ENCODE assay signal across 28 mouse cellular contexts in the genomic region with DNA sequence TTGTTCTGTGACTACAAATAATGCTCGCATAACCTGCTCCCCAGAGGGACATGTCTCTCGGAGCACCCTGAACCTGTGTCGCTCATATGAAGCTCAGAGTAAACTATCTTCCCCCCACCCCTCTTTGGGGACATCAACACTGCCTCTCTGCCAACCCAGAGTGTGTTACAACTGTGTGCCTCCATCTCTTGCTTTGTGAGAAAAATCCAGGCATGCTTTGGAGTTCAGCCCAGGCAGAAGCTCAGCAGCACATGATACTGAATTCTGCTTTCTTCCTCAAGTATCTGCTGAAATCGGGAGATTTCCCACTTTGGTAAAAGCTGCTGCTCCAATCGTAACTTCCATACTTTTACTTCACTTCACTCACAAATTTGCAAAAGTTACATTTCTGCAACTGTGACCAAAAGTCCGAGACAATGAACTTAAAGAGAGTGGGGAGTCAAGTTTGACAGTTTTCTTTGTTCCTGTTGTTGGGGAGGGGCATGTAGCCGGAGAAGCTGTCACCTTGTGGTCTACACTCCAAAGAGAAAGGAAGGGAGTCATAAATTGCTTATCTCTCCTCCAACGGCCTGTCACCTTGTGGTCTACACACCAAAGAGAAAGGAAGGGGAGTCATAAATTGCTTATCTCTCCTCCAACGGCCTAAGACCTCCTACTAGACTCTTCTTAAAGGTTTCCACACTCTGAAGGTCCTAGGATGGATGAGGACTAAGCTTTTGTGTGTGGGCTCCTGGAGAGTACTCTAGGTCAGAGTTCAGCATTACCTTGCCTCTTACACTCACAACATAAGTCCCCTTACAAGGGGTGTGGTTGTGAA. TPM values are rescaled to one million over a fixed set of nuclear protein-coding genes. Genes with fewer than 3 reads are reported as not detected.
DNase-seq lines count a peak whose midpoint lies in the region; ATAC-seq lines count a peak whose summit lies in the region.
"Had no signal": no experiment of that assay in that cellular context is flagged by ENCODE, and none has a peak within 500 bp of the region (broad histone marks: within the 10 kb centered on the region; RNA-seq: fewer than 3 reads in every experiment).

No protein-coding gene starts in this region.

- H3K4me3 ChIP-seq in liver, embryonic 16.5 days (ENCODE audit: low read depth, low read length): no peak overlapping the region
- H3K4me3 ChIP-seq: embryonic facial prominence, embryonic 12.5 days; erythroblast, embryonic 14.5 days; forebrain, embryonic 13.5 days; heart, embryonic 10.5 days; hindbrain, embryonic 12.5 days; kidney, embryonic 15.5 days; limb, embryonic 10.5 days; midbrain, embryonic 12.5 days; stomach, embryonic 15.5 days had no signal

- no peaks in the 10 kb centered on the region for H3K36me3 ChIP-seq in liver, embryonic 16.5 days (ENCODE audit: control insufficient read depth, insufficient read depth)
- H3K36me3 ChIP-seq: embryonic facial prominence, embryonic 12.5 days; heart, embryonic 10.5 days; hindbrain, embryonic 12.5 days; kidney, embryonic 15.5 days; limb, embryonic 10.5 days; midbrain, embryonic 12.5 days; stomach, embryonic 15.5 days had no signal

- H3K4me2 ChIP-seq in liver, embryonic 16.5 days (ENCODE audit: low read depth, low read length): no peak overlapping the region
- H3K4me2 ChIP-seq: embryonic facial prominence, embryonic 12.5 days; forebrain, embryonic 13.5 days; hindbrain, embryonic 12.5 days; kidney, embryonic 15.5 days; midbrain, embryonic 12.5 days; stomach, embryonic 15.5 days had no signal

- DNase-seq in thymus, postnatal 0 days (ENCODE audit: low spot score): peak; percentile 44
- no peak for DNase-seq in thymus, postnatal 25 days
- no peak for DNase-seq in urinary bladder, adult 2 months (ENCODE audit: low spot score)
- DNase-seq in gastrocnemius, postnatal 4 days (ENCODE audit: low spot score in 2 of 2): no peak
- no peak for DNase-seq in adipocyte (ENCODE audit: low spot score)
- DNase-seq: adrenal gland, postnatal 36 days; cerebellum, adult 2 months; cerebellum, postnatal 36 days; gastrocnemius, postnatal 25 days; heart, postnatal 10 days; layer of hippocampus, adult 9-11 months; lung, adult 18-20 months; lung, postnatal 14 days; right cerebral cortex, postnatal 14 days; thymus, adult 18-20 months had no signal

- WGBS in liver, embryonic 16.5 days (ENCODE audit: insufficient replicate concordance): 21% methylated on average over 9 of the region's 9 CpGs

- no peaks in the 10 kb centered on the region; the same call in 1 of the 2 replicates for H3K4me1 ChIP-seq in liver, embryonic 16.5 days (ENCODE audit: control insufficient read depth, low read depth, low read length)
- H3K4me1 ChIP-seq: embryonic facial prominence, embryonic 12.5 days; forebrain, embryonic 13.5 days; heart, embryonic 10.5 days; hindbrain, embryonic 12.5 days; kidney, embryonic 15.5 days; limb, embryonic 10.5 days; midbrain, embryonic 12.5 days; stomach, embryonic 15.5 days had no signal

- H3K27ac ChIP-seq in liver, embryonic 16.5 days (ENCODE audit: low read length): no peak overlapping the region
- H3K27ac ChIP-seq: embryonic facial prominence, embryonic 12.5 days; forebrain, embryonic 13.5 days; heart, embryonic 10.5 days; hindbrain, embryonic 12.5 days; kidney, embryonic 15.5 days; limb, embryonic 10.5 days; midbrain, embryonic 12.5 days; stomach, embryonic 15.5 days had no signal

- H3K9me3 ChIP-seq in liver, embryonic 16.5 days (replicated peaks; ENCODE audit: control insufficient read depth, low read length): no peaks in the 10 kb centered on the region
- H3K9me3 ChIP-seq: embryonic facial prominence, embryonic 12.5 days; forebrain, embryonic 13.5 days; heart, embryonic 10.5 days; hindbrain, embryonic 12.5 days; kidney, embryonic 15.5 days; limb, embryonic 10.5 days; midbrain, embryonic 12.5 days; stomach, embryonic 15.5 days had no signal

- no peak overlapping the region for H3K9ac ChIP-seq in liver, embryonic 16.5 days (ENCODE audit: low read depth, low read length)
- H3K9ac ChIP-seq: embryonic facial prominence, embryonic 12.5 days; forebrain, embryonic 13.5 days; hindbrain, embryonic 12.5 days; kidney, embryonic 15.5 days; midbrain, embryonic 12.5 days; stomach, embryonic 15.5 days had no signal

- H3K27me3 ChIP-seq in liver, embryonic 16.5 days (ENCODE audit: control insufficient read depth, insufficient read depth, low read depth, low read length): peaks cover 8% of the 10 kb centered on the region

- peak; percentile 48 for ATAC-seq in granulocyte monocyte progenitor cell, adult 5-6 weeks (replicated peaks; ENCODE audit: poor library complexity, severe bottlenecking)
- peak; percentile 32; the same call in 1 of the 2 replicates for ATAC-seq in liver, embryonic 16.5 days (ENCODE audit: low read depth)
- ATAC-seq: forebrain, embryonic 13.5 days; inflammation-experienced regulatory T-cells, adult 6 months had no signal

RNA-seq across cellular contexts. Expression of a gene that starts 5.8 kb away (rescaled TPM):
- polyA plus RNA-seq in thymus, postnatal 0 days (2015; fragmentation: Nextera tagmentation; extraction: Ambion mirVana): 2.9 and 3.1 TPM in 2 replicates
- total RNA-seq in granulocyte monocyte progenitor cell, adult 5-6 weeks (2014; fragmentation: Nextera tagmentation): 5.5 and 9.1 TPM in 2 replicates
- total RNA-seq in granulocyte monocyte progenitor cell, adult 5-6 weeks (2017): 2.2 and 2.6 TPM in 2 replicates
- 0.48 and 0.50 TPM in 2 replicates for polyA plus RNA-seq in liver, embryonic 16.5 days (2015; fragmentation: Nextera tagmentation; extraction: Ambion mirVana)
- 0.74 and 1.1 TPM in 2 replicates for polyA plus RNA-seq in urinary bladder, adult 2 months (2012; rRNA removed)
- 1 to 10 TPM; 1.3 to 2.7 TPM for total RNA-seq in gastrocnemius, postnatal 4 days (2021)
- total RNA-seq: monocyte, adult 5-6 weeks had no signal
- polyA plus RNA-seq: erythroblast, embryonic 14.5 days; limb, embryonic 10.5 days had no signal
